Mouse (Mus musculus) kidney, adult 8-10 months (tissue): ENCODE results near the gene Prdx3.
A peak's percentile ranks its signal among the peaks of the same experiment; 100 is the strongest.
"Not testable (repeated sequence)": the region's sequence is repeated elsewhere in the genome, so short reads cannot be mapped to it uniquely, and the experiment has no call there.

ENCODE experiments used
- DNase-seq, 2 experiments: peaks; one replicate each; pipeline ENCODE4 v3.0.0; 2022

The Prdx3 gene

DNA sequence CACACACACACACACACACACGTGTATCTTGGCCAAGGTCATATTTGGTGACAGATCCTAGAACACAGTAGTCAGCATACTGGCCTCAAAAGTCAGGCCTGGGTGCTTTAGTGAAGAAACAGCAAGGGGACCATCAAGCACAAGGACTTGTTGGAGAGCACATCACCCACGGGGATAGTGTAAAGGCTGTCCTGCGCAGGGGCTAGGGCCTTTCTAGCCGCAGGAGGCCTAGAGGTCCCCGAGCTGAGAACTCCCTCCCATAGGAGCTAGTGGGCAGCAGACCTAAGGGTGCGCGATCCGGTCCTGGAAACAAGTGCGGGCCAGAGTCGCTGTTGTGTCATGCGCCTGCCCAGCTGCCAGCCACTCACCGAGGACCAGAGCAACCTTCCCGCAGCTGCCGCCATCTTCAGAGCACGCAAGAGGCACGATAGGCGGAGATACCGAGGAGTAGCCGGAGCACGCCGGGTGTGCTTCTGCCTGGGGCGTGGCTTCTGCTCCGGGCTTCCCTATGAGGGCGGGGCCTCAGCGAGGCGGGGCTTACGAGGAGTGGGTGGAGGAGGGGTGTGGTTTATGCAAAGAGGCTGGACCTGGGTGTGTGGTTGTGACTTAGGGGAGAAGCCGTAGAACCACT, at the start of gene Prdx3:
Gene Prdx3, minus strand, starts transcription at position 493 of the 631 bp plus-strand sequence.
- DNase-seq: peak; percentile 97 to 98

DNA sequence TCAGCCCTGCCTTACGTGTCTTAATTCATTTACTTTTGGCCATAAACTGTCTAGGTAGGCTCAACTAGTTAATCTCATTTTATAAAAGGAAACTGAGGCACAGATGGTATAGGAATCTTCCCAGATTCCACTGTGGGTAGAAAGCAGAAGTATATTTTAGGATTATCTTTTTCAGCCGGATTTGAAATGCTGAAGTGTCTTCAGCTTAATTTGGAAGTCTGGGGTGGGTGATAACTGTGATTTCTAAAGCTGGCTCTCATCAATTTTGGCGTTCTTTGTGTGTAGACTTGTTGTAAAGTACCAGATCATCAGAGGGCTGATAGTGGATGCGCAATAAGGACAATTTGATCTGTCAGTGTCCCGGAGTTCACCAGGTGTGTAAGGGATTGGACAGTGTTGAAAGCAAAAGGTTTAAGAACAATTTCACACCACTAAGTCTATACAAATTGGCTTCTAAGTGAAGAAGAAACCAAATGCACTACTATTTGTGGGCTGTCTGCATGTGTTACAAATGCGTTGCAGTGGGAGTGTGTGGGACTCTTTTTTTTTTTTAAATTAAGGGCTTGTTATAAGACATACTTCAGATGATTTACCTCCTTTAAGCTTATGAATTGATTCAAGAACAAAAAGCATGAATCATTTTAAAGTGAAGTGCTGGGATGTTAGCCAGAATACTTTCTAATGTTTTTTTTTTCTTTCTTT, 42.7 kb upstream of the Prdx3 start:
- no peak for DNase-seq

DNA sequence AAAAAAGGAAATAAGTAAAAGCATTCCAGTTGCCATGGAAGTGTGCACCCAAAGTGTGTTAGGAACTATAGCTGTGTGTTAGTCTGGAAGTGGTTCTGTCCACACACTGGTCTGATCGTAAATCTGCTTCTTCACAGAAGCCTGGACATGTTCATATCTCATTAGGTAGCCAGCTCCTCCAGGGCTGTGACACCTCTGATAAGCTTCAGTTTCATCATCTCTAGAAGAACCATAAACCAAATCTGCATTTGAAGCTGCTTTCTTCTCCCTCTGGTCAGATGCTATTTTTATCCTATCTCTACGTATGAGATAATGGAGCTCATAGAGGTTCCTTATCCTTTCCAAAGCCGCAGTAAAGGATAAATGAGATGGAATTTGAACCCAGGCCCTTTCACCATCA, 41.5 kb upstream of the Prdx3 start:
- no peak for DNase-seq

DNA sequence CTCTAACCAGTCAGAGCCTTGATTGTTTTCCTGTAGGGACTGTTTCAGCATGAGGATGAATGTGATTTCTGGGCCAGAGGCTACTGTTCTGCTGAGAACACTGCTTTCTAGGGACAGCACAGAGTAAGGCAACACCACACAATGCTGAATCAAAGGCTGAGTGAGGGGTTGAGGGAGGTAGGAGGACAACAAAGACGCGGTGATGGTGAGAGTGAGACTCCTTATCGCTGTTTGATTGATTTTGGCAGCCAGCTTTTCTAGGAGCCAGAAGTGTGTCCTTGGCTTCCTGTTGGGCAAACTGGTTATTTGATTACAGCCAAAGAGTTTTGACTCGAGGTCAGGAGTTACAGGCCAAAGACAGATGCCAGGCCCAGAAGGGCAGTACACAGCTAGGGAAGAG, 40.9 kb upstream of the Prdx3 start:
- DNase-seq: no peak

DNA sequence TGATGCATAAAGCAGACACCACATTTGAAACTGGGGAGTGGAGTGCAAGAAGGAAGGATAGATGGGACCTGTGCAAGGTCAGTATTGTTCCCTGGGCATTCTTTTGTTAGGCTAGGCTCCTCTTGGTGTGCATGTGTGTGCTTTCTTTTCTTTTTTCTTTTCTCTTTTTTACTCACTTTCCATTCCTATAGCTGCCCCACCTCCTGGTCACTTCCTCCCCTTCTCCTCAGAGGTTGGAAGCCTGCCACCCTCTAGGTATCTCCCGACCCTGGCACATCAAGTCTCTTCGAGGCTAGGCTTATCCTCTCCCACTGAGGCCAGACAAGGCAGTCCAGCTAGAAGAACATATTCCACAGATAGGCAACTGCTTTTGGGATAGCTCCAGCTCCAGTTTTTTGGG, 37.3 kb upstream of the Prdx3 start:
- no peak for DNase-seq

DNA sequence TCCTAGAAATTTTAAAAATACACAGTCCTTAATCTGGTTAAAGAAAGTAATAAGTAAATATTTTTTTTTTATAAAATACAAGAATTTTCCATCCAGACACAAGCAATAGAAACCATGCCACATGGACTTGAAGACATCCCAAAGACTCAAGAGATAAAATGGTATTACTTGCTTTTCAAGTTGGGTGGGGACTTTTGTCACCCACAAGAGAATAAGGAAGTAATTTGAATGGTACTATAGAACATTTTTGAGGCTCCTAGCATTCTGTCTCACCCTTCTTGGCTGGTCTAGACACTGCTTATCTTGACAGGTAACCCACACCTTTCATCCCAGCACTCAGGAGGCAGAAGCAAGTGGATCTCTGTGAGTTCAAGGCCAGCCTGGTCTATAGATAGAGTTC, 35.9 kb upstream of the Prdx3 start:
- no peak for DNase-seq

DNA sequence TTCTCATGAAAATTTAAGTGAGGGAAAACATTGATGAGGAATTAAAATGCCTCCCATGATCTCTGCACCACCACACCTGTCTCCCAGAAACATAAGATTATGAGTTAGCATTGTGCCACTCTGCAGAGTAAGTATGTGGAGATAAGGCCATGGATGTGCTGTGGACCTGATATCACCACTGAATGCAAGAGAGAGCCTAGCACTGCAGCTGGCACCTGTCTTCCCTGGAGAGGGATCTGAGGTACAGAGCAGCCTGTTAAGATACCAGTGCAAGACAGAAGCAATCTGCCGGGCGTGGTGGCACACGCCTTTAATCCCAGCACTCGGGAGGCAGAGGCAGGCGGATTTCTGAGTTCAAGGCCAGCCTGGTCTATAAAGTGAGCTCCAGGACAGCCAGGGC, 31.1 kb upstream of the Prdx3 start:
- no peak for DNase-seq

DNA sequence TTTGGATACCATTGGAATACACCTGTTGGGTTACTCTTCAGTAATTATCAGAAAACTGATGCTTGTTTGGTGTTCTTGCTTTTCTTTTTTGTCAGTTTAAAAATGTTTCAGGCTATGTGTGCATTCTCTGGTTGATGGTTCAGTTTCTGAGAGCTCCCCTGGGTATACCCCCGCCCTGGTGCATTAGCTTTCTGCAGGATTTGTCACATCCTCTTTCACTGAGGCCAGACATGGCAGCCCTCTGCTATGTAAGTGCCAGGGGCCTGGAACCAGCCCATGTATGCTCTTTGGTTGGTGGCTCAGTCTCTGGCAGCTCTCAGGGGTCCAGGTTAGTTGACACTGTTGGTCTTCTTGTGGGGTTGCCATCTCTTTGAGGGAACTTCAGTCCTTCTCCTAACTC, 29.6 kb upstream of the Prdx3 start:
- no peak for DNase-seq

DNA sequence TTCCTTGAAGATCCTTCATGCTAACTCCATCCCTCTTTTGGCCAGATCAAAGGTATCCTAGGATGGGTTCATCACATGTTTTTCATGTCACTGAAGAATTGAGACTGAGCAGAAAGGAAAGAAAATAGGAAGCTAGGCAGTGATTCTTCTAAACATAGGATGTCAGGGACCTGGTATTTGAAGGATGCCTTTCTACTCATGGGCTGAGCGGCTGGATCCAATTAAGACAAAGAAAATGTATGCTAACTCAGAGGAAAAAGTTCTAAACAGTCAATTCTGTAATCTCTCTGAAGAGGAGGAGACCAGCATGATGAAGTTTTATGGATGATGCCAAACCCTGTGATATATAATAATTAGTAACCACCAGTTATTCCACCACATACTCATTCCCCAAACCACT, 28.8 kb upstream of the Prdx3 start:
- DNase-seq: no peak

DNA sequence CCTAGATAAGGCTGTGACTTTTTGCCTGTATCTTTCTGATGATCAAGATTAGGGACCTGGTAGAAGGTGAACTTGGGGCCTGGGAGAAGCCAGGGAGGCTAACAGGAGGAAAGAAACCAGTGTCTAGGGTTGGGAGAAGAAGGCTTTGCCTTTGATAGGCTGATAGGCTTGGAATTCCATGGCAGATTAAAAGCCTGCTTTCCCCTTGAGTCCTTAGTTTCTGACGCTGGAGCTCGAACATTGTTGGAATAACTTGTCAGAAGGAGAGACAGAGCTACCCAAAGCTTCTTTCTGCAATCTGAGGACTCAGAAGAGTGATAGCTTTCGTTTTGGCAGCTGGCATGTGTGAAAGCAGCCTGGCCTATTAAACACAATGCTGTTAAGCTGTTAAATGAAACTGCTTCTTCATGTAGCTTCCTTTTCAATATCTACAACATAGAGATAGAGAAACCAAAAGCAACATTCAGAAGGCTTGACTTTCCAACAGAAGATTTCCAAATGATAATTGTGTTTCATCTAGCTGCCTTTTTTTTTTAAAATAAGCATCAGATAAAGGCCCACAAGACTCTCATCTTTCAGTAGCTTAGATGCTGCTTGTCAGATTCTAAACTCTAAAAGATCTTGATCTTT, 21.0 kb upstream of the Prdx3 start:
- DNase-seq: no peak

DNA sequence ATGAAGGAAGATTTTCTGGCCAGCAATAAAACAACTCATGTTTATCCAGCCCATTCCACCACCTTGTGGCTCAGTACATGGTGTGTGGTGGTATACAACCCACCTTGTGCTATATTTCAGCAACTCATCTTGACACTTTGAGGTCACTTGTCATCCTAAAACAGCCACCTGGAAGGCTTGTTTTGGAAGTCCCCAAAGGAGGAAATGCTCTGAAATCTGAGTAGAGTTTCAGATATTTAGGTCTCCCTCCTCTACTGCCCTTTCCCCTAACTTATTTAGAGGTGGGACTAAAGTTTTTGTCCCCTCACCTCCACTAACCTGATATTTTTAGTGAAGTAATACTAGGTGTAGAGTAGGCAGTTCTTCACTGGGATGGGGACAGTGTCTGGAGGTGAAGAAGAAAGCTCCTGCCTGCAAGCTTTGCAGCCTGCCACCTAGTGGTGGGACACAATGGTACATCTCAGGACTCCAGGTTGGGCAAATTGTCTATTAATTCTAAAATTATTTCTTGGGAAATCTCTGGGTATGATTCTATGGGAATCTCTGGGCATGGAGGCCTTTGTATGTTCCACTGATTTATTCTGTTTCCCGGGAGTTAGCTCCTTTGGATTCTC, 17.7 kb upstream of the Prdx3 start:
- DNase-seq: peak; percentile 46 to 74

DNA sequence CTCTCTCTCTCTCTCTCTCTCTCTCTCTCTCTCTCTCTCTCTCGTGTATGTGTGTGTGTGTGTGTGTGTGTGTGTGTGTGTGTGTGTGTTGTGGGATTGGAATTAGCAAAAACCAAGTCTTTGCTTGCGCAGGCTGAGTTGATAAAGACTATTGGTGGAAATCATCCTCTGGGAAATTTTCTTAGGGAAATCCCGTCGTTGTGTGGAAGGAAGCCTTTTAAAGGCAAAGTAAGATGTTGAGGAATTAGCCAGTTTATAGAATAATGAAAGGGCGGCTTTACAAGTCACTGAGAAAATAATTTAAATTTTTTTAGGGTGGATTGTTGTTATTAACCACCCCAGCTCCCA, 16.7 kb upstream of the Prdx3 start:
- DNase-seq: no peak

DNA sequence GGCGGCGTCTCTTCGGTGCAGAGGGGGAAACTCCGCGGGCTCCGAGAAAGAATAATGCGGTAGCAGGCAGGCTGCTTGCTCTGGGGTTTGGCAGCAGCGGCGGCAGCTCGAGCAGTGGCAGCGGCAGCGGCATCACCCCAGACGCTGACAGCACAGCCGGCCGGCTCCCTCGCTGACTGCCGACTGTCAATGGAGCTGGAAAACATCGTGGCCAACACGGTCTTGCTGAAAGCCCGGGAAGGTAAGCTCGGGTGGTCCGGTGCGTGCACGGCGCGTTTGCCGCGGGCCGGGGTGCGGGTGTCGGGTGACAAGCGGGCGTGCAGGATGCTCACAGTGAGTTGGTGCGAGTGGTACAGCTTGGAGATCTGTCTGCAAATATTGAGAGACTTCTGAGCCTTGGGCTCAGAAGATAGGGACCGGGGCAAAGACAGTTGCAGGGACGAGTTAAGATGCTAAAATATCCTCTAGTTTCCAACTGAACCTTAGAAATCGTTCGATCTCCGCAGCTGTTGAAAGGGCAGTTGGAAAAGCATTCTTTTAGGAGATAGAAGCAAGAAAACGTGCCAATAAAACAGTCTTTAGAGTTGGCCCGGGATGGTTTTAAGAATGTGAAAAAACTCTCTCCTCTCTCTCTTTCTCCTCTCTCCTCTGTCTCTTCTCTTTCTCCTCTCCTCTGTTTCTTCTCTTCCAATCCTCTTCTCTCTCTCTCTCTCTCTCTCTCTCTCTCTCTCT, 16.2 kb upstream of the Prdx3 start:
- DNase-seq: peak in 1 of 2 experiments; percentile 33

DNA sequence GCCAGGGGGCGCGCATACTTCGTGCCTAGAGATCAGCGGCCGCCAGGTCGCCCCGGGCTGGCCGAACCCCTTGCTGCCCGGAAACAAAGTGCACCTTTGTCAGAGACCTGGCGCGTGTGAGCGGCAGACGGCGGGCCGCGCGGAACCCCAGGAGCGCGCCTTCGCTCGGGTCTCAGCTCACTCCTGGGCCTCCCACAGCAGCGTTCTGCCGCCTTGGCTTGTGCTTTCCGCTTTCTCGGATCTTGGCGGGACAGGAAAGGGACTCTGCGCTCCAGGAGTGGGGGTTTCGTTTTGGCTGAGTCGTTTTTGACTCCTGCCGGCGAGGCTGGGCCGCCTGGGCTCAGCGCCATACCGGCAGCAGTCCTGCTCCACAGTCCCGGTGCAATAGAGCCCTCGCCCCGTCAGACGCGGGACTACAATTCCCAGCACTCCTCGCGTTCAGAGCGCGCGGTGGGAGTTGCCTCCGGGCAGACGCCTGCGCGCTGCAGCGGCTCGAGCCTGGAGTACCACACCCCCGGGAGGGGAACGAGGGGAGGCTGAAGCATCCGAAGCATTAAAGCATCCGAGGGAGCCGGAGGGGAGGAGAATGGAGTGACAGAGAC, 15.5 kb upstream of the Prdx3 start, which contains the start of gene Grk5:
Gene Grk5, plus strand, starts transcription at position 36 of the 602 bp plus-strand sequence.
- peak; percentile 93 to 96 for DNase-seq

DNA sequence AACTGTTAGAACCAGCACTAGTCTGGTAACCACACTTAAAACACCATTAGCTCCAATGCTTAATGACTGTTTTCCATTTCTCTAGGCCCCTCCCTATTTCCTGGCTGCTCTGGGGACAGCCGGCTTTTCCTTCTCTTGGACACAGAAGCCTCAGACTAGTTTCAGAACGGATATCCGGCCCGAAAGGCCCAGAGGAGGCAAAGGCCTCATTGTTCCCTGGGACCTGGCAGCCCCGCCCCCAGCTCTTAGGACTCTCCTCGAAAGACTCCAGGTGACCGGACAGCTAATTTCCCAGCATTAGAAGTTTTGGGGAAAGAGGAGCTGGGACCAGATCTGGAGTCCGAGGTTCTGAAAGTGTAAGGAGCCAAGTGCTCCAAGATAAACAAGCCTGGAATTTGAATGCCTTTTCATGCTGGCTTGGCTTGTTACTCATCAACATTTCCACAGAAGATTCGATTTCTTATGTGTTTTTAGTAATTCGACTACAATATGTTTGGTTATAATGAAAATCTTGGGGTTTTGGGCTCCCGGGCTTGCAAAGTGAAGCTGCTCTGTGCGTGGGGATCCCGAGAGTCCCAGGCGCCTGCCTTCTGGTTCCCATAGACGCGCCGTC, 14.9 kb upstream of the Prdx3 start:
- peak; percentile 80 to 83 for DNase-seq

DNA sequence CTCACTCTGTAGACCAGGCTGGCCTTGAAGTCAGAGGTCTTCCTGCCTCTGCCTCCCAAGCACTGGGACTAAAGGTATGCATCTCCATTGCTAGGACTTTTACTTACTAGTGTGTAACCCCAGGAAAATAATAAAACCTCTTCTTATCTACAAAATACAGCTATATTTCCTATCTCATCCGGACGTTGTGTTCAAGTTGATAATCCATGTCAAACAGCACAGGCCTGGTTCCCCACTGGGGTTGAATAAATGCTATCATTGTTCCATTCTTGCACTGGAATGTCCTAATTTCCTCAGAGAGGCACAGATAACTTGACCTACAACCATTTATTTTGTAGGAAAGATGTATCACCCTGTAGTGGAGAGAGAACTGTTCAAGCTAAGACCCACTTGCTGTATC, 13.3 kb upstream of the Prdx3 start:
- DNase-seq: no peak

DNA sequence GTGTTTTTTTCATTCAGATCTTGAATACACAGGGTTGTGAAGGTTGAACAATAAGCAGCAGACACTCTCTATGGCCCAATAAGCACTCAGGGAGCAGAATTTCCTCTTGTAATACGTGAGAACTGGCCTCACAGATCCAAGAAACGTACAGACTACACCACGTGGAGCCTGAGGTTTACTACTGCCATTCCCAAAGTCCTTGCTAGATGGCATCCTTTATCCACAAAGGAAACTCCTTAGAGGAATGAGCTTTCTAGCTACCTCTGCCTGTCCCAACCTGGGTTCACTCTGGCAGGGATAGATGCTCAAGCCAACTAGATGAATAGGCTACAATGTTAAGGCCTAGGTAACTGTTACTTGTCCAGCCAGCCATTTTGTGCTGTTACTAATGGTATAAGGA, 8.8 kb upstream of the Prdx3 start:
- DNase-seq: peak; percentile 52 to 57

DNA sequence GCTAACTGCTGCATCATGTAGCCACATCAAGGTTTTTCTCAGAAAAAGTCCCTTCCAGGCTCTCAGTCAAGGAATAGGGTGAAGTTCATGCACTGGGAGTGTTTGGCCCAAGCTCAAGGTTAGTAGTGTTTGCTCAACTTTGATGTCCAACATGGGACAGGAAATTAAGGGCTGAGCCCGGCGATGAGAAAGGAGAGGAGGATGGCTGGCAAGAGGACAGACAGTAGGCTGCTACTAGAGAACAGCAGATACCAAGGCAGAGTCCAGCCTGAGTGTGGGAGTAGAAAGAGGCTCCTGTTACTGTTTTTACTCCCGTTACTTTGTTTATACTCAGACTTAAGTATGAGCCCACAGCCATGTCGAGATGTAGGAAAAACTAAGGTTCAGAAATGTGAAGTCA, 855 bp downstream of the Prdx3 start:
- peak; percentile 19 to 28 for DNase-seq

DNA sequence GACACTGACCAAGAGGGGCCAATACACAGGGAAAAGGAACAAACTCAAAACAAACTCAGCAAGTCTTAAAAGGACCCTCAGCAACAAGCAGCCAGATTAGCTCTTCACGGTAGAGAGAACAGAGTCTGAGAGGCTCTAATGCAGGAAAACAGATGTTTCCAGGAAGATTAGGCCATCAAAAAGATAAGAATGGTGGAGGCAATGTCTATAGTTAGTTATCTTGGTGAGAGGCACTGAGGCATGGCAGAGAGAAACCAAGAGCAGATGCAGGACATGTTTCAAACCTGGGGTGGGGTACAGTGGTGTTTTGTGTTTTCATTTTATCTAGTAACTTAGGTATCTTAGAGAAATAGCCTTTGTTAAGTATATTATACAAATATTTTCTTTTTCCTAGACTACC, 2.1 kb downstream of the Prdx3 start:
- DNase-seq: no peak

DNA sequence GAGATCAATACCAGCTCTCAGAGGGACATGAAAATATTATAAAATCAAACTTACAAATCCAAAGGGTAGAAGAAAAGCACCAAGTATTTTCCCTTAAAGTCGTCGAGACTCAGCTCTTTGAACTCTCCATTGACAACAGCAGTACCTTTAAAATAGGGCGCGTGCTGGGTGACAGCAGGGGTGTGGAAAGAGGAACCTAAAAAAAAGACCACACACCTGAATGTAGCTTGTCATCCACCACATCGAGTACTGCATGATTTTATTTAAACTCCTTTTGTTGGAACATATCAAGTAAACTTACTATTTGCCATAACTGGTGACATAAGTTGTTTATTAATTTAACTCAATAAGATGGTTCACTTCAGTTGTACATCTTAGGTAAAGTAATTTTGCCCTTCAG, 3.0 kb downstream of the Prdx3 start:
- DNase-seq: no peak

DNA sequence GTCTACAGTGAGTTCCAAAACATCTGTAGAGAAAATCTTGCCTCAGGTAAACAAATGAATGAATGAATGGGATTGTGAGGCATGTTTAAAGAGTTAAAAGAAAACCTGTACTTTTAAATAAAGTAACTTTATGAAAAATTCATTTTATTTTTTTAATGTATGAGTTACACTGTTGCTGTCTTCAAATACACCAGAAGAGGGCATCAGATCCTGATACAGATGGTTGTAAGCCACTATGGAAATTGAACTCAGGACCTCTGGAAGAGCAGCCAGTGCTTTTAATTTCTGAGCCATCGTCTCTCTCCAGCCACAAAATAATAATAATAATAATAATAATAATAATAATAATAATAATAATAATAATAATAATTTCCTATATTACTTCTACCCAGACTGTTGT, 3.9 kb downstream of the Prdx3 start:
- no peak for DNase-seq

DNA sequence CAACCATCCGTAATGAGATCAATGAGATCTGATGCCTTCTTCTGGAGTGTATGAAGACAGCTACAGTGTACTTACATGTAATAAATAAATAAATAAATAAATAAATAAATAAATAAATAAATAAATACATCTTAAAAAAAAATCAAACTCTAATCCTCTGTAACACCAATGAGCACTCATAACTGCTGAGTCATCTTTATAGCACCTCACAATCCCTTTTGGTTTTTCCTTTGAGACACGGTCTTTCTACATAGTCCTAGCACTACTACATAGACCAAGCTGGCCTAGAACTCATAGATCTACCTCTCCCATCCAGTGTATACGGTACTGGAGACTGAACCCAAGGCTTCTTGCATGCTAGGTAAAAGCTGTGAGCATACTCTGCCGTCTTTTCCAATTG, 8.2 kb downstream of the Prdx3 start:
- DNase-seq: not testable (repeated sequence)
